Mouse (Mus musculus) layer of hippocampus, adult 8-10 months (tissue): ENCODE results near the gene Gm21969. TPM values are rescaled to one million over a fixed set of nuclear protein-coding genes. Genes with fewer than 3 reads are reported as not detected.

Experiments used
- DNase-seq, 2 experiments: peaks; one replicate each; pipeline ENCODE4 v3.0.0; 2022; ENCODE audit warnings: low spot score in 2 of 2
- microRNA-seq, 2 experiments: library from miRNA; unstranded; fragments of <30 nt; microRNA quantifications; one replicate each; pipeline ENCODE4 v1.2.0; 2022
- total RNA-seq, 4 experiments: library from RNA; stranded (reverse); gene quantifications; 2 replicates each; pipeline ENCODE4 v1.2.4; 2022

The Gm21969 gene
- total RNA-seq, 4 experiments from 2014 or later = not detected

DNA sequence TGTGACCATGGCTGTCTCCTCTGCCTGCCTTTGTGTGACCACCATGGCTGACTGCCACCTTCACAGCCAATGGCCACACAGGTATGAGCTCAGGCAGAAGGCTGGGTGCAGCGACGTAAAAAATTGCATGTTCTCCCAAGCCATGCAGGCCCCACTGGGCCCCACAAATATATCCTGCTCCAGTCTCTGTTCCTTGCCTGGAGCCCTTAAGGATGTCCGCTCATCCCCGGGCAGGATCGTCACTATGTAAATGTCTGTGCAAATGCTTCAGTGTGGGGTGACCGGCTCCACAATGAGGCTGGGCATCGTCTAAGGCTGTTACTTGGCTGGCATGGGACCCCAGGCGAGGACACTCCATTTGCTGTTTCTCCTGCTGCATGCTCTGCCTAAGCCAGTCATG, 50.3 kb downstream of the Gm21969 start, which contains the start of gene Tas1r2:
TSS of gene Tas1r2 (plus strand) at position 301 of the 400 bp plus-strand sequence.
- DNase-seq = no peak

DNA sequence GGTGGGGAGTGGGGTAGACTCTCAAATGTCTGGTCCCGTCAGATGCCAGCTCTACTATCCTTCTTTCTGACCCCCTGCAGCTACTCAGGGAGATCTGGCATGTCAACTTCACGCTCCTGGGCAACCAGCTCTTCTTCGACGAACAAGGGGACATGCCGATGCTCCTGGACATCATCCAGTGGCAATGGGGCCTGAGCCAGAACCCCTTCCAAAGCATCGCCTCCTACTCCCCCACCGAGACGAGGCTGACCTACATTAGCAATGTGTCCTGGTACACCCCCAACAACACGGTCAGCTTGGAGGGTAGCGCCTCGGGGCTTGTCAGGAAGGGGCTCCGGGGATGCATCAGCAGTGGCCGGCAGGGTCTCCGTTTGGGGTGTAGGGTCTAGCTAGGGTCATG, 58.9 kb downstream of the Gm21969 start:
- no peak for DNase-seq

DNA sequence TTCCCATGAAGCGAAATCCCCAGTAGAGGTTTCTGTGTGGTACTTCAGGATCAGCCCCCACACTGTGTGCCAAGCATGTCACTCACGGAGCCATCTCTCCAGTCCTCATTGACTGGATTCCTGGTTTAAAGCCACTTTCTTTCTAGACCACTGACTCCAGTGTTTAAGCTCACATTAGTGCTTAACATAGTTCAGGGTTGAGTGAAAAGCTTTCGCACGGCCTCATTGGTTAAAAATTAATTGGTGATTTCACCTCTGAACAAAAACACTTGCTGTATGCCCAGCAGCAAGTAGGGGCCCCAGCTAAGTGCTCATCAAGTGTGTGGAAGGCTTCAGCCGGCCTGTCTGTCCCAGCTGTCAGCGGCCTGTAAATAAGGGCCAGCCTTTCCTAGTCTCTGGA, 64.6 kb downstream of the Gm21969 start:
- no peak for DNase-seq

DNA sequence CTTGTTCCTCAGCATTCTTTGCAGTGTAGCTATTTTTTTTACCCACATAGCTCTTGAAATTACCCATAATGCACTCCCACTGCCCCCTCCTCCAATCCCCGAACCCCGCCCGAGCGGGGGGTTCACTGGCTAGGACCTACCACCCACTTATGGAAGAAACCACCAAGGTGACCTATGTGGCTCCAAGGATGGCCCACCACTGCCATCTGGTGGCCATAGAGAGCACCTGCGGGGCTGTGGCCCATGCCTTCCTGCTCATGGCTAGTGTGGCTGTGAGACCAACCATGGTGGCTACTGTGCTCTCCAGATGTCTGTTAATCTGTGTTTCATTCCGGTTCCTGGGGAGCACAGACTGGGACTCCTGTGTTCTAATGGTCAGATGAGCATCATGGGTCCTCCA, 66.9 kb downstream of the Gm21969 start:
- peak in 1 of 2 experiments; percentile 32 for DNase-seq

DNA sequence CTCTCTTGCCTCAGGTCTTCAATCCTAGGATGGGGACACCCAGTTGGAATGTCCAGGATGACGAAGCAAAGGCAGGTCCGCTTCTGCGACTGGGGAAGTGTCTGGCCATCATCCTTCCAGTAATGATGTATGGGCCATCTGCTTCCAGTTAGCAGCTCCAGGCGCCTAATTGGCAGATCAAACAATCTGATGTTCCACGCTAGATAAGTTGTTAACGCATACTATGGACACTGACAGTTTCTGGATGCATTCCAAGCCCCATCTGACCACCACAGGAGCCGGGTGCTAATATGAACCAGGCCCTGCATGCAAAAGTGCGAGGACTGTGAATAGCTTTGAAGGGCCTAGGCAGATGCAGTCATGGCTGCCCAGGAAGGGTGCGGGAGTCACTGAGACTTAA, 72.7 kb downstream of the Gm21969 start:
- DNase-seq = no peak

DNA sequence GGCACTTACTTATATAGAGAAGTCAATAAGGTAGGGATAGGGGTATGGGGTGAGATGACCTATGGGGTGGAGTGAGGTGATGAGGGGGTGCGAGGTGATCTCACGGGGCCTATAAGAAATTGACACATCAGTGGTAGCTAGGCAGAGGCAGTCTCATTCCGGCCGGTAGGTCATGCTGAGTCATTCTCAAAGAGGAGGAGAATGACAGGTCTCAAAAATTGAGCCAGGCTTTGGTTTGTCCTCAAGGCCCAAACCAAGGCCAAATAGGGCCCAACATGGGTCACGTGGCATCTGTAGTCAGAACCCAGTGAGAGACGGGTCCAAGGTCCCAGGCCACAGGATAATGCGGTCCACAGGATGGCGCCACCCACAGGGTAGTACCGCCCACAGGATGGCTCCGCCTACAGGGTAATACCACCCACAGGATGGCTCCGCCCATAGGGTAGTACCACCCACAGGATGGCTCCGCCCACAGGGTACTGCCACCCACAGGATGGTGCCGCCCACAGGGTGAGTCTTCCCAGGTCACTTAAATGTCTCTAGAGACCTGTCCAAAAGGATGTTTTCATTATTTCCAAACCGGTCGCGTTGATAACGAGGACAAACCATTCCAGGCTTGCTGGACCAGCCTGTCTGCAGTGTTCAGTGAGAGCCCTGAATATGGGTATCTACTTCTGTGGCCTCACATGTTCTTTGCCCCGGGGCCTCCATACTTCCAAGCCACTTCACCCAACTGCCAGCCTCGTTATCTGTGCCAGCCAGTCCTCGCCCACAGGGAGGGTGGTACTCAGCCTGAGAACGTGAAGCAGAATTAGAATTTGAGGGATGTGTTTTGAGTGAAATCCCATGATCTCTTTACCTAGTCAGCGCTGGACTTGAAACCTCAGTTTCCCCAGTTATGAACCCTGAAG, 81.0 kb downstream of the Gm21969 start:
- DNase-seq = no peak

DNA sequence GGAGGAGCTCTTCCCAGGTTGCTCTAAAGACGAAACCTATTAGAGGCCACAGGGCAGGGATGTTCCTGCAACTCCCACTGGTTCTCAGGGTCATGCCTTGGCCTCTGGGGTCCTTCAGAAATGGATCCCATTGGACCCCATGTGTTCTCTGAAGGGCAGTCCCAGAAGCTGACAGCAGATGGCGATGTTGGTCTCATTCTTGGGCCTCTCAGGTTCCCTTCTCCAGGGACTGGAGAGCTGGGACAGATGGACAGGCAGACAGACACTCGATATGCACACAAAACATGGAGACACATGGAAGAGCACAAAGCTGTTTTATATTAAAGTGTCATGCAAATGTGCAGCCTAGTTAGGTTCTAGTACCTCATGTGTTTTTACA, 81.6 kb downstream of the Gm21969 start:
- peak; percentile 36 to 75 for DNase-seq

DNA sequence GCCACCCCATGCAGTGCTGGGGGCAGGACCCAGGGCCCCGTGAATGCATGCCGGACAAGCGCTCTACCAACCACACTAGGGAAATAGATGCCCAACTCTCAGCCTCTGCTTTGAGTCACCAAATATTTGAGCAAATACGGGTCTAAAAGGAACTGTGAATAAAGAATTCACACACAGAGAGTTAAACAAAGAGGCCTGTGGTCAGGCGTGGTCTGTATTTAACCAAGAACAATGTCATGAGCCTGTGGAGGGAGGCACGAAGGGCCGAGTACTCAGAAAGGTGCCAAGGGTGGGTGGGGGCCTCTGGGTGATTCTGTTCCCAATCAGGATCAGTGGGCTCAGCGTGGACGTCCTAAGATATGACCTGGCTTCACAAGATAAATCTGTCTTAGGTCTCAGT, 85.1 kb downstream of the Gm21969 start:
- DNase-seq = no peak

DNA sequence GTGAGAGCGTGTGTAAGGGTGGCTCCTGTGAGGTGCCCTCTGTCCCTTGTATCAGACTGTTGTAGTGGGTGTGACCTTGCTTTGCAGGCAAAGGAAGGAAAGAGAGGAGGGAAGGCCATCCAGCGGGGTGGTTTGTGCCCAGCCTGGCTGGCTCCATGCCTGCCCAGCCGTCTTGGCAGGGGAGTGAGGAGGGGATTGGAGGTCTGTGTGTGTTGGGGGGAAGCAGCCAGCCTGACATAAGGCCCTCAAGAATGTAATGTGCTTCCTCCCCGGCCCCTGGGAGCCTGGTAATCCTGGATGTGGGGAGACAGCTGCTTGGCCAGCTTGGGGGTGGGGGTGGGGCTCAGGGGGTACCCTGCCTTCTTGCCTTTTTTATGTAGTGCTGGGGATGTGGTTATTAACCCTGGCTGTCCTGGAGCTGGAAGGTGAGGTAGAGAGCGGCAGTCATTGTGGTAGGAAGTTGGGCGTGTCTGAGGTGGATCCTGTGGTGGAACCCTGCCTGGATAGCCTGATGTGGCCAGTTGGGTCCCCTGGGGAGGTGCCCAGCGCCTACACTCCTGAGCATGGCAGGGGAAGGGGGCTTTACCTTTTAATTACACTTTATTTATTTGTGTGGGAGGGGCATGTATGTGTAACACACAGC, 86.8 kb downstream of the Gm21969 start:
- DNase-seq = no peak

DNA sequence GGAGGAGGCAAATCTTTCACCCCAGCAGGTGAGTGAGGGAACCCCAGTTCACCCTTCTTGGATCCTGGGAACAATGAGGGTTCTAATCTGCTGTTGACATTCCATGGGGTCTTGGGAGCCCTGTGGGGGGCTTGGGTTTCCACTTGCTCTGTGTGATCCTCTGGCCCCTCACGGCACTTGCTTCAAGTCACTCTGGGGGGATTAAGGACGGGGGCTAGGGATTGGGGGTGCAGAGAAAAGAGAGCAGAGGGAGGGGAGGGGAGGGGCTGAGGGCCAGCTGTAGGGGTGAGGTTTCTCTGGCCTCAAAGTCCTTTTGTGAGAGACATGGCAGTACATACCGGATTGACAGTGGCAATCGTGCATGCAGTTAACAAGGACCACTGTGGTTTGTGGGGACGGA, 90.3 kb downstream of the Gm21969 start:
- DNase-seq = no peak

DNA sequence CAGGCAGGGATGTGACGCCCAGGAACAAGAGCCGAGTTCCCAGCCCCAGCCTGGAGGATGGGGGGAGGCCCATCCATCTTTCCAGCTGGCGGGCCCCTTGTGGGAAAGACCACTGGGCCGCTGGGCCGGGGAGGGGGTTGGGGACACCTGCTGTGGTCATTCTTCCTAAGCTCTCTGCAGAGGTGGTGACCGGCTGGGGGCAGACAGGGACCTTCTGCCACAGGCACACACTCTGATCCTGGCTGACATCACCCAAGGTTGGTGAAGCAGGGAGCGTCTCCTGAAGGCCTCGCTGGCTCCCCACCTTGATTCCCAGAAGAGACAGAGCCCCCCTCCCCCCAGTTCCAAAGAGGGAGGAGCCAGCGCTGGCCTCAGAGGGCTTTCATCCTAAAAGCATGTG, 94.8 kb downstream of the Gm21969 start:
- no peak for DNase-seq

DNA sequence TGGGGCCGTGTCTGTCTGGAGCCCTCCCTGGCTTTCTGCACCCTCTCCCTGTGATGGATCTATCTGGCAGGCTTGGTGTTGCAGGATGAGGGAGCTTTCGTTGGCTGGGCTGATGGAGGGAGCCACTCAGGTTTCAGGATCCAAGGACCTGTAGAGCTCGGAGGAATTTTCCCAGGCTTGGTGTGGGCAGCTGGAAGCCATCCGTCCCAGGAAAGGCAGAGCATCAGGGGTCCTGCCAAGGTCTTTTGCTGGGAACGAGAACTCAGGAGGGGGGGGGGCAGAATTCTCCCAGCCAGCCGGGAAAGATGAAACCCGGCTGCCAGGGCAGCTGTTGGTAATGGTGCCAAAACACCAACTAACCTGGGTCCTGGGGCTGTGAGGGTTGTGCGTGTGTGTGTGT, 95.6 kb downstream of the Gm21969 start:
- no peak for DNase-seq

DNA sequence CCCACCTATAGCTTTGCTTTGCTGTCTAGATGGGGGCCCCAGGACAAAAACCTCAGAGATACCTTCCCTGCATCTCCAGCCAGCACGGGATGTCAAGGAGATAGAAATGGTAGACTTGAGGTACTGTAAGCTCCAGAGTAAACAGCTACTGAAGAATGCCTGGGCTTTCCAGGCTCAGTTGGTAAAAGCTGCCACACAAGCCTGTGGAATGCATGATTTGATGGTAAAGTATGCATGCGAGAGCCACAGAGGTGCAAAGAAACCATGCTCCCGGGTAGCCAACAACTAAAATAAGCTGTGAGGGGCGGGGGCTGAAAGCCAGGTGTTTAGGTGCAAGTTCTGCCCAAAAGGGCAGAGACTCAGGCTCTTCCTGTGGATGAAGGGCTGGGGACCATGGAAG, 99.9 kb downstream of the Gm21969 start:
- no peak for DNase-seq

DNA sequence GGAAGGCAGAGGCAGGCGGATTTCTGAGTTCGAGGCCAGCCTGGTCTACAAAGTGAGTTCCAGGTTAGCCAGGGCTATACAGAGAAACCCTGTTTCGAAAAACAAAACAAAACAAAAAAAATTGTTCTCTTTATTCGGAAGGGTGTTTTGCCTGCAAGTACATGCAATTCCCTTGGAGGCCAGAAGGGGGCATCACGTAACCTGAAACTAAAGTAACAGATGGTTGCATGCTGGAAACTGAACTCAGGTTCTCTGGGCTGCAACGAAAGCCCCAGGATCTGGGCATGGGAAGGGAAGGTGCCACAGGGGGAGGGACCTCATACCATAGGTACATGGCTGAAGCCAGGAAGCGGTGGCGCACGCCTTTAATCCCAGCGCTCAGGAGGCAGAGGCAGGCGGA, 100.5 kb downstream of the Gm21969 start:
- no peak for DNase-seq

DNA sequence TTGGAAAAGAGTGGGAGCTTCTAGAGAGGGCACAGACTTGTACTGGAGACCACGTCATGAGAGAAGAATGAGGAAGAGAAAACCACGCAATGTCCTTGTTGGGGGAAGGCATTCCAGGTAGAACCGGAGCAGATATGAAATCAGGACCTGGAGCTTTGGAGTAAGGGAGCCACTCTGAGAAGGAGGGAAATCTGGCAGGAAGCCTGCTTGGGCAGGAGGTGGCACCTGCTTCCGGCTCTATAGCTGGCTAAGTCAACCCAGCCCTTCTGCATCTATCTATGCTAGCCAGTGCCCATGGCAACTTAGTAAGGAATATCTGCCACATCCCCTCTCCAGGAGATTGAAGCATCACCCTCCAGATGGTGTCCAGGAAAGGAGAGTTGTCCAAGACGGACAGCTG, 103.0 kb downstream of the Gm21969 start:
- DNase-seq = no peak

DNA sequence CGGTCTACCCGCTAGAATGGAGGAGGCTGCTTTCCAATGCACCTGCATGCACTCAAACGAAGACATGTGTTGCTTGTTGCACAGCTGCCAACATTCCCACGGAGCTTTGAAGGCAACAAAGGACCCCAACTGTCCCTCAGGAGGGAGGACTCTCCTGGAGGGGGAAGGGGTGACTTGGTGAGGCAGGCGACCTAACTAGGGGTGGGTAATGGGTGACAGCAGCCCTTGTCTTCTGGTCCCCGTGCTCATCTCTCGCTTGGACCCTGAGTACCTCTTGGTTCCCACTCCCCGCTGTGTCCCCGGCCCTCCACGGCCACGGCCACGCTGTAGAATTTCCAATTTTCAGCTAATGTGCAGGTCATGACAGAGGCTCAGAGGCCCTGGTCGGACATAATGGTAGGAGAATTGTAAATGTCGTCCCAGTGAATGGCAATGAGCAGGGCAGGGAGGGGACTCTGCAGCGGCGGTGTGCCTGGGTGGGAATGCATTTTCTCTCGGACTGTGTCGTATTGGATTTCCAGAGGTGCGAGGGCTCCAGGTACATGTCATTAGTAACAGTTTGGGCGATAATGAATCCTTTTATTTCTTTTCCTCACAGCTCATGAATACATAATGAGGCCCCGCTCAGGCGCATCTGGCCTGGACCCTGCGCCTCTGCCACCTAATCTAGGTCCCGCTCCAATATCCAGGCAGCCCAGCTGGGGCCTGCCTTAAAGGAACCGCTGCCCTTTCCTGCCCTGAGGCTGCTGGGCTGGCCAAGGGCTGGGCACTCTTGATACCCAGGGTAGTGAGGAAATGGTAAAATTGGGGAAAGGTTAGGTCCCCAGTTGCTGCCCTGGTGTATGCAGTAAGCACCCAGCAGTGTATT, 107.7 kb downstream of the Gm21969 start:
- no peak for DNase-seq

Small RNA genes within 50 kb of the gene (microRNA-seq; reads per million reads assigned to microRNA genes)
- 0 reads per million in 2 experiments for gene Gm25571
- 2.3 to 3.8 reads per million in 2 experiments for gene Mir7020

Other genes starting within 250 kb of the Gm21969 start
- 10 to 100 TPM; 16.0 to 18.5 (median 17.7) TPM for gene Iffo2, start 72.6 kb upstream of the Gm21969 start, total RNA-seq
- 10 to 100 TPM; 19.3 to 26.5 (median 21.0) TPM for gene Aldh4a1, start 19.7 kb downstream of the Gm21969 start, total RNA-seq
- gene Tas1r2, start 50.4 kb downstream of the Gm21969 start, total RNA-seq = not detected
- gene Pax7, start 230.3 kb downstream of the Gm21969 start, total RNA-seq = under 1 TPM in 1 of 4 experiments, not detected in 3; 0.04 TPM